Mouse (Mus musculus): ENCODE measurements around the gene Rasip1. TPM values are rescaled to one million over a fixed set of nuclear protein-coding genes. Genes with fewer than 3 reads are reported as not detected.

Gene Rasip1
- polyA plus RNA-seq (2014; fragmentation: Nextera tagmentation; extraction: Ambion mirVana), result 12.1 and 18.7 TPM in 2 replicates

DNA sequence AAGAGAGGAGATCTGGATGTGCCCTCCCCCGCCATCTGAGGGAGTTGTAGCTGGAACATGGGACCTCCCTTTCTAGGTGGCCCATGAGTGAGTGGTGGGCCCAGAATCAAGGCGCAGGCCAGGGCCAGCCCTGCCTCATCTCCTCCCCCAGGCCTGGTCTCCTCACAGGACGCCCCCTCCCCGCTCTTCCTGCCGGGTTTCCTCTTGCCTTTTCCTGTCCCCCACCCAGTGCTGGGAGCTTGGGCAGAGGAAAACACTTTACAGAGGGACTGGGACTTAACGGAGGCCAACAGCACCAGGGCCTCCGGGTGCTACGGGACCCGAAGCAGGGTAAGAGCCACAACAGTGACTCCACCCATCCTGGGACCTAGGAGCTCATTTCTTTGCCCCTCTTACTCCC lies at the start of gene Rasip1:
Gene Rasip1, plus strand, starts transcription at position 228 of the 400 bp plus-strand sequence.
- ATAC-seq (ENCODE audit: low FRiP score, low TSS enrichment), result 0 out of 2 replicates have a peak, but pooled peaks have one; percentile 18
- peak within 1 kb of the TSS; percentile 70 for H3K9ac ChIP-seq (ENCODE audit: low read depth, low read length)
- H3K27me3 ChIP-seq (ENCODE audit: control insufficient read depth, insufficient read depth, low read length), result peaks cover 9% of the 10 kb centered on the region; the same call in 1 of the 2 replicates

DNA sequence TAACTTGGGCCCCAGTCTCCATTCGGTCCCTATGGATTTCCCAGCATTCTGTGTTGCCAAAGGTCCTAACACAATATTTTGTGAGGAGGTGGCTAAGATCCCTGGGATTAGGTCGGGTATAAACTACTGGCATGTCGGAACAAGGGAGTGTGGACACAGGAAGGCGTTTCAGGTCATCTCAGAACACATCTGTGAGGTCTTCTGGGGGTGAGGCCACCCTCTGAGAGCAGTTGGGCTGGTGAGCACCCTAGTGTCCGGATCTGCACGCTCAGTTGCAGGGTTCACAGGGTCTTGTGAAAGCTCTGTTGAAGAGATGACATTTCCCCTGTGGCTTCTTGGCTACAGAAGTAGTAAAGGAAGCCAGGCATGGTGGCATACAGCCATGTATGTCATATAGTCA lies 41.4 kb upstream of the Rasip1 start:
- H3K27me3 ChIP-seq (ENCODE audit: control insufficient read depth, insufficient read depth, low read length), result no peaks in the 10 kb centered on the region
- no peak overlapping the region for H3K9ac ChIP-seq (ENCODE audit: low read depth, low read length)
- ATAC-seq (ENCODE audit: low FRiP score, low TSS enrichment), result no peak
- H3K27ac ChIP-seq (ENCODE audit: low read depth, low read length), result no peak overlapping the region
- no peaks in the 10 kb centered on the region for H3K9me3 ChIP-seq (ENCODE audit: control insufficient read depth, low read length)
- H3K4me1 ChIP-seq (ENCODE audit: control insufficient read depth, insufficient read depth, low read length), result no peaks in the 10 kb centered on the region
- peaks cover 19% of the 10 kb centered on the region; the same call in 1 of the 2 replicates for H3K36me3 ChIP-seq (ENCODE audit: control insufficient read depth, insufficient read depth, low read length)
- no peak overlapping the region for H3K4me3 ChIP-seq (ENCODE audit: low read length)
- 96% methylated on average over 6 of the region's 6 CpGs for WGBS
- no peak overlapping the region for H3K4me2 ChIP-seq (replicated peaks; ENCODE audit: low read depth, low read length)

More for the DNA sequence above, at the start of gene Rasip1:
- H3K27ac ChIP-seq (ENCODE audit: low read depth, low read length), result peak within 1 kb of the TSS; percentile 42; the same call in 1 of the 2 replicates
- no peaks in the 10 kb centered on the region for H3K9me3 ChIP-seq (ENCODE audit: control insufficient read depth, low read length)
- peak within 1 kb of the TSS; percentile 94 for H3K4me2 ChIP-seq (replicated peaks; ENCODE audit: low read depth, low read length)
- WGBS, result 78% methylated on average over 9 of the region's 9 CpGs
- peak within 1 kb of the TSS; percentile 51 for H3K4me3 ChIP-seq (ENCODE audit: low read length)
- H3K4me1 ChIP-seq (ENCODE audit: control insufficient read depth, insufficient read depth, low read length), result peaks cover 5% of the 10 kb centered on the region
- no peaks in the 10 kb centered on the region for H3K36me3 ChIP-seq (ENCODE audit: control insufficient read depth, insufficient read depth, low read length)

- ATAC-seq (ENCODE audit: low FRiP score, low TSS enrichment), result no peak
- no peaks in the 10 kb centered on the region for H3K4me1 ChIP-seq (ENCODE audit: control insufficient read depth, insufficient read depth, low read length)
- no peaks in the 10 kb centered on the region for H3K27me3 ChIP-seq (ENCODE audit: control insufficient read depth, insufficient read depth, low read length)
- H3K9me3 ChIP-seq (ENCODE audit: control insufficient read depth, low read length), result no peaks in the 10 kb centered on the region
- no peak overlapping the region for H3K4me2 ChIP-seq (replicated peaks; ENCODE audit: low read depth, low read length)
- H3K4me3 ChIP-seq (ENCODE audit: low read length), result no peak overlapping the region
- H3K27ac ChIP-seq (ENCODE audit: low read depth, low read length), result no peak overlapping the region
- H3K36me3 ChIP-seq (ENCODE audit: control insufficient read depth, insufficient read depth, low read length), result peaks cover 16% of the 10 kb centered on the region; the same call in 1 of the 2 replicates
- WGBS, result 87% methylated on average over 23 of the region's 23 CpGs
- H3K9ac ChIP-seq (ENCODE audit: low read depth, low read length), result no peak overlapping the region
Observed at GRCm38 (mm10) chr7:45587631-45588592, 39.4 kb upstream of the Rasip1 start.

DNA sequence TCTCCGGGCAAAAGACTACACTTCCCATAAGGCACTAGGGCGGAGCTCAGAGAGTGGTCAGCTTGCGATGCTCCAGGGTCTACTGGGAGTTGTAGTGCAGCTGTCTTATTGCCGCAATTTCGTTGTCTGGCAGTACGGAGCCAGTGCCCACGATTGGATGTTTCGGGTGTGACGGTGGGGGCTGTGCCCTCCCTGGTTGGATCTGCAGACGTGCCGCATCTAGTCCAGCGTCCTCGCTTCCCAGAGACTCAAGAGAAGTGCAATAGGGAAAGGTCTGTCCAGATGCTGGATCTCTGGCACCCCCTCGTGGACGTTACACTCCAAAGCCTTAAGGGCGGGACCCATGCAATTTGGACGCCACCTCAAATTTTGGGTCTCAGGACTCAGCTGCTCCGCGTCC lies 38.1 kb upstream of the Rasip1 start:
- ATAC-seq (ENCODE audit: low FRiP score, low TSS enrichment), result peak; percentile 94
- H3K9ac ChIP-seq (ENCODE audit: low read depth, low read length), result peak overlapping the region; percentile 31; the same call in 1 of the 2 replicates
- H3K4me2 ChIP-seq (replicated peaks; ENCODE audit: low read depth, low read length), result peak overlapping the region; percentile 46
- no peak overlapping the region for H3K27ac ChIP-seq (ENCODE audit: low read depth, low read length)
- whole genome bisulfite sequencing, result 4% methylated on average over 19 of the region's 19 CpGs
- peak overlapping the region; percentile 27 for H3K4me3 ChIP-seq (ENCODE audit: low read length)
- H3K36me3 ChIP-seq (ENCODE audit: control insufficient read depth, insufficient read depth, low read length), result peaks cover 16% of the 10 kb centered on the region; the same call in 1 of the 2 replicates
- H3K27me3 ChIP-seq (ENCODE audit: control insufficient read depth, insufficient read depth, low read length), result no peaks in the 10 kb centered on the region
- H3K9me3 ChIP-seq (ENCODE audit: control insufficient read depth, low read length), result no peaks in the 10 kb centered on the region
- no peaks in the 10 kb centered on the region for H3K4me1 ChIP-seq (ENCODE audit: control insufficient read depth, insufficient read depth, low read length)

GRCm38 (mm10) chr7:45589898-45590297 lies 37.4 kb upstream of the Rasip1 start:
- Histone ChIP-seq H3K36me3 (ENCODE audit: control insufficient read depth, insufficient read depth, low read length) (peaks cover 13% of the 10 kb centered on the region; the same call in 1 of the 2 replicates), H3K9me3 (ENCODE audit: control insufficient read depth, low read length) (no peaks in the 10 kb centered on the region), H3K4me1 (ENCODE audit: control insufficient read depth, insufficient read depth, low read length) (no peaks in the 10 kb centered on the region), H3K27ac (ENCODE audit: low read depth, low read length) (no peak overlapping the region), H3K4me2 (replicated peaks; ENCODE audit: low read depth, low read length) (no peak overlapping the region), H3K27me3 (ENCODE audit: control insufficient read depth, insufficient read depth, low read length) (no peaks in the 10 kb centered on the region), H3K4me3 (ENCODE audit: low read length) (no peak overlapping the region), H3K9ac (ENCODE audit: low read depth, low read length) (no peak overlapping the region)
- WGBS, result 97% methylated on average over 5 of the region's 5 CpGs
- ATAC-seq (ENCODE audit: low FRiP score, low TSS enrichment), result no peak

GRCm38 (mm10) chr7:45590874-45591273 lies 36.4 kb upstream of the Rasip1 start:
- H3K4me3 ChIP-seq (ENCODE audit: low read length), result no peak overlapping the region
- H3K4me2 ChIP-seq (replicated peaks; ENCODE audit: low read depth, low read length), result no peak overlapping the region
- WGBS, result 70% methylated on average over 3 of the region's 3 CpGs
- no peaks in the 10 kb centered on the region for H3K9me3 ChIP-seq (ENCODE audit: control insufficient read depth, low read length)
- H3K27ac ChIP-seq (ENCODE audit: low read depth, low read length), result no peak overlapping the region
- no peaks in the 10 kb centered on the region for H3K27me3 ChIP-seq (ENCODE audit: control insufficient read depth, insufficient read depth, low read length)
- no peak for ATAC-seq (ENCODE audit: low FRiP score, low TSS enrichment)
- H3K4me1 ChIP-seq (ENCODE audit: control insufficient read depth, insufficient read depth, low read length), result no peaks in the 10 kb centered on the region
- H3K36me3 ChIP-seq (ENCODE audit: control insufficient read depth, insufficient read depth, low read length), result peaks cover 7% of the 10 kb centered on the region; the same call in 1 of the 2 replicates
- H3K9ac ChIP-seq (ENCODE audit: low read depth, low read length), result no peak overlapping the region

GRCm38 (mm10) chr7:45591880-45592279 lies 35.4 kb upstream of the Rasip1 start:
- WGBS, result 81% methylated on average over 7 of the region's 7 CpGs

DNA sequence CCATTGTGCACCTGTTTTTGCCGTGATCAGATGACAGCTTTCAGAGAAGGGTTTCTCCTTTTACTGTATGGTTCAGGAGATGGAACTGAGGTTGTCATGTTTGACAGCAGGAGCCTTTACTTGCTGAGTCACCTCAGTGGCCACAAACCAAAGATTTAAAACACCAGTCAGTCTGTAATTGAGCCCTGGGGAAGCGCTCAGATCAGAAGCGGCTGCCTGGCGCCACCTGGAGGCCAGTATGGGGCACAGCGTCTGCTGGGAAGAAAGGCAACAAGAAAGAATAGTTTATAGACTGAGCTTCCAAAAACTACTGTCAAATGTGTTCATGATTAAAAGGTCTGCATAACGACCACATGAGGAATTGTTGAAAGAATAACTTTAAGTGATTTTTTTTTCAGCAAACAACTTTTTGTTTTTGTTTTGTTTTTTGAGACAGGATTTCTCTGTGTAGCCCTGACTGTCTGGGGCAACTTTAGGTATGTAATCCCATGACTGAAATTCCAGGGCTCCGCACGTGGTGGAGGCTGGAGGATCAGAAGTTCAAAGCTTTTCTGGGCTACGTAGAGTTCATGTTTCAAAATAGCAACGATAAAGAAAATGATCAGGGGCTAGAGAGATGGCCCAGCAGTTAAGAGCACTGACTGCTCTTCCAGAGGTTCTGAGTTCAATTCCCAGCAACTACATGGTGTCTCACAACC lies 34.0 kb upstream of the Rasip1 start:
- H3K9ac ChIP-seq (ENCODE audit: low read depth, low read length), result no peak overlapping the region
- no peaks in the 10 kb centered on the region for H3K4me1 ChIP-seq (ENCODE audit: control insufficient read depth, insufficient read depth, low read length)
- no peak overlapping the region for H3K27ac ChIP-seq (ENCODE audit: low read depth, low read length)
- no peaks in the 10 kb centered on the region for H3K27me3 ChIP-seq (ENCODE audit: control insufficient read depth, insufficient read depth, low read length)
- no peak overlapping the region for H3K4me3 ChIP-seq (ENCODE audit: low read length)
- 23% methylated on average over 10 of the region's 10 CpGs for WGBS
- H3K36me3 ChIP-seq (ENCODE audit: control insufficient read depth, insufficient read depth, low read length), result peaks cover under 1% of the 10 kb centered on the region; the same call in 1 of the 2 replicates
- no peaks in the 10 kb centered on the region for H3K9me3 ChIP-seq (ENCODE audit: control insufficient read depth, low read length)
- no peak overlapping the region for H3K4me2 ChIP-seq (replicated peaks; ENCODE audit: low read depth, low read length)
- no peak for ATAC-seq (ENCODE audit: low FRiP score, low TSS enrichment)

More at GRCm38 (mm10) chr7:45591880-45592279, 35.4 kb upstream of the Rasip1 start:
- Histone ChIP-seq H3K4me3 (ENCODE audit: low read length) (no peak overlapping the region), H3K36me3 (ENCODE audit: control insufficient read depth, insufficient read depth, low read length) (peaks cover 3% of the 10 kb centered on the region; the same call in 1 of the 2 replicates), H3K4me2 (replicated peaks; ENCODE audit: low read depth, low read length) (no peak overlapping the region), H3K9me3 (ENCODE audit: control insufficient read depth, low read length) (no peaks in the 10 kb centered on the region), H3K4me1 (ENCODE audit: control insufficient read depth, insufficient read depth, low read length) (no peaks in the 10 kb centered on the region), H3K27me3 (ENCODE audit: control insufficient read depth, insufficient read depth, low read length) (no peaks in the 10 kb centered on the region), H3K9ac (ENCODE audit: low read depth, low read length) (no peak overlapping the region), H3K27ac (ENCODE audit: low read depth, low read length) (no peak overlapping the region)
- no peak for ATAC-seq (ENCODE audit: low FRiP score, low TSS enrichment)
